Mouse (Mus musculus): Measurements from ENCODE around the gene Numb.

DNA sequence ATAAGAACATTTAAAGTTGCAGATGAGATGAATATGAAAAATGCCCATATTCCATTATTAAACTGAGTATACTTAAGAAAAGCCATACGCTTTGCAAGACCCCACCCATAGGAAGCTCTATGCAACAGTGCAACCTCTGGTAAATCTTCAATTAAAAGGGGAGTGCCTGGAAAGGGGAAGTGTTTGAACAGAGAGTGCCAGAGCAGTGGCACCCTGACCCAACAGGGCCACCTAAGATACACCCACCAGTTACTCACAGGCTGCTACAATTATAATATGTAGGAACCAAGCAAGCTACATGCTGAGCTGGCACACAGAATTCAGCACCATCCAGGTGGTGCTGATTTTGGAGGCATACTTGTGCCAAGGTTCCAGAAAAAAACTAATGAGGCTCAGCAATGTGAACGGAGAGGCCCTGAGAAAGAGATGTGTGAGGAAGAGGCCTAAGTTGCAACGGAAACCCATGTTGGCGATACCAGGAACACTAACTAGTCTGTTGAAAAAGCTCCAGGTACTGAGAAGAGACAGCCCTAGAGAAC, 7.5 kb downstream of the Numb start:
- TF ChIP-seq CTCF (IDR thresholded peaks at IDR 0.05 in 2 of 3, conservative IDR thresholded peaks at IDR 0.05 in 1 of 3; ENCODE audit: control insufficient read depth in 1 of 3, insufficient read depth in 1 of 3, low read depth in 2 of 3, low read length in 3 of 3, poor library complexity in 1 of 3, severe bottlenecking in 1 of 3) (no peak), BHLHE40 (IDR thresholded peaks at IDR 0.05; ENCODE audit: borderline replicate concordance, low read depth, low read length) (no peak), HCFC1 (IDR thresholded peaks at IDR 0.05; ENCODE audit: low read depth, low read length) (no peak), POLR2A (IDR thresholded peaks at IDR 0.05; ENCODE audit: control insufficient read depth in 1 of 2, insufficient read depth in 1 of 2, low read depth in 1 of 2, low read length in 2 of 2, poor library complexity in 1 of 2) (no peak), MAFK (IDR thresholded peaks at IDR 0.05; ENCODE audit: borderline replicate concordance, low read depth, low read length) (no peak), UBTF (IDR thresholded peaks at IDR 0.05; ENCODE audit: borderline replicate concordance, insufficient read depth, low read depth, low read length) (peak; percentile 57; the same call in 1 of the 2 replicates), ZNF384 (IDR thresholded peaks at IDR 0.05; ENCODE audit: low read depth, low read length) (no peak), TCF12 (IDR thresholded peaks at IDR 0.05; ENCODE audit: low read depth, low read length) (no peak), GATA1 (IDR thresholded peaks at IDR 0.05; ENCODE audit: low read depth, low read length) (no peak), MAX (IDR thresholded peaks at IDR 0.05; ENCODE audit: low read length) (no peak), POLR2AphosphoS5 (IDR thresholded peaks at IDR 0.05; ENCODE audit: borderline replicate concordance, low read depth, low read length) (no peak), EP300 (IDR thresholded peaks at IDR 0.05; ENCODE audit: low read depth in 1 of 2, low read length in 2 of 2) (no peak), SMC3 (IDR thresholded peaks at IDR 0.05; ENCODE audit: low read depth, low read length) (no peak)

All from MEL (cell line).